Comparison of ENCODE assay signal across 8 mouse cellular contexts in the genomic region with DNA sequence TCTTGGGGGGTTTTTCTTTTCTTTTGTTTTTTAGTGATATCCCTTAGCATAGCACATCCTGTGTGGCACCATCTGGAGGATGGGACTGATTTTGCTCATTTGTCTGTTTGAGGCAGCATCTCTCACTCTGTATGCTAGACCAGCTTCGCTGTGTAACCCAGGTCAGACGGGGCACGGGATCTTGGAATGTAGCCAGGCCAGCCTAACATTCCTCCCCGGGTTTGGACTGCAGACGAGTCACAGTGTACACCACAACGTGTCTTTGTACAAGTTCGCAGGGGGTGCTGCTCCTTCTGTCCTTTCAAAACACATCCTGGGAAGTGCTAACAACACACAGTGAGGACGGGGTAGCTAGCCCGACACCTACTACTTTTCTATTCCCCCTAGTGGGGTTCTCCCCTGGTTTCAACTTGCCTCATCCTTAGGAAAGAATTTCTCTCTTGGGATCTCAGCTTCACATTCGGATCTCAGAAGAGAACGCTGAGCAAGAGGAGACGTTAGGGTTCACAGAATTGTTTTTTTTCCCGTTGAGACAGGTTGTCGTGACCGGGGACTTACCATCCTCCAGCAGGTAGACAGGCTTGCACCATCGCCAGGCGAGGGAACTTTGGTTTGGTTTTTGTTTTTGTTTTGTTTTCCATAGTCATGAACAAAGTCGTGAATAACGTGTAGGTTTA. TPM values are rescaled to one million over a fixed set of nuclear protein-coding genes. Genes with fewer than 3 reads are reported as not detected.
DNase-seq lines count a peak whose midpoint lies in the region; ATAC-seq and TF ChIP-seq lines count a peak whose summit lies in the region.

No protein-coding gene starts in this region.

- DNase-seq in layer of hippocampus, postnatal 10 days (ENCODE audit: low spot score in 2 of 2): peak; percentile 35 to 37
- no peak for DNase-seq in layer of hippocampus, postnatal 36 days
- peak; percentile 67 for DNase-seq in MN1 (ENCODE audit: low spot score)
- no peak for DNase-seq in layer of hippocampus, adult 9-11 months

- H3K79me2 ChIP-seq in myocyte (ENCODE audit: control insufficient read depth, insufficient read depth): peaks cover 46% of the 10 kb centered on the region

- peak overlapping the region; percentile 94 for H3K4me2 ChIP-seq in embryonic facial prominence, embryonic 13.5 days
- H3K4me2 ChIP-seq in hindbrain, embryonic 12.5 days (replicated peaks): peak overlapping the region; percentile 75
- peak overlapping the region; percentile 68 for H3K4me2 ChIP-seq in limb, embryonic 15.5 days
- H3K4me2 ChIP-seq in myocyte (ENCODE audit: low read depth): peak overlapping the region; percentile 80

- H3K4me1 ChIP-seq in embryonic facial prominence, embryonic 13.5 days: peaks cover 31% of the 10 kb centered on the region
- H3K4me1 ChIP-seq in hindbrain, embryonic 12.5 days: peaks cover 20% of the 10 kb centered on the region
- peaks cover 31% of the 10 kb centered on the region for H3K4me1 ChIP-seq in limb, embryonic 15.5 days

- H3K9ac ChIP-seq in embryonic facial prominence, embryonic 13.5 days: peak overlapping the region; percentile 98
- peak overlapping the region; percentile 80 for H3K9ac ChIP-seq in hindbrain, embryonic 12.5 days
- peak overlapping the region; percentile 81 for H3K9ac ChIP-seq in limb, embryonic 15.5 days

- peak overlapping the region; percentile 94 for H3K27ac ChIP-seq in embryonic facial prominence, embryonic 13.5 days
- peak overlapping the region; percentile 92 for H3K27ac ChIP-seq in hindbrain, embryonic 12.5 days
- peak overlapping the region; percentile 95 for H3K27ac ChIP-seq in limb, embryonic 15.5 days

- ATAC-seq in embryonic facial prominence, embryonic 13.5 days (ENCODE audit: insufficient number of reproducible peaks, insufficient read depth, low FRiP score, low TSS enrichment, low read depth): no peak
- peak; percentile 29 for ATAC-seq in hindbrain, embryonic 12.5 days (ENCODE audit: low FRiP score)
- ATAC-seq in limb, embryonic 15.5 days (ENCODE audit: insufficient number of reproducible peaks, low FRiP score, low TSS enrichment, low read depth): no peak

- no peaks in the 10 kb centered on the region for H3K27me3 ChIP-seq in embryonic facial prominence, embryonic 13.5 days
- no peaks in the 10 kb centered on the region for H3K27me3 ChIP-seq in hindbrain, embryonic 12.5 days
- no peaks in the 10 kb centered on the region for H3K27me3 ChIP-seq in limb, embryonic 15.5 days
- no peaks in the 10 kb centered on the region for H3K27me3 ChIP-seq in myocyte (ENCODE audit: control insufficient read depth, insufficient read depth, insufficient read length)

- TF ChIP-seq POLR2A in myocyte (IDR thresholded peaks at IDR 0.05; ENCODE audit: insufficient read length, low read depth): no peak

- H3K4me3 ChIP-seq in embryonic facial prominence, embryonic 13.5 days: peak overlapping the region; percentile 97
- H3K4me3 ChIP-seq in hindbrain, embryonic 12.5 days: peak overlapping the region; percentile 96
- H3K4me3 ChIP-seq in limb, embryonic 15.5 days: peak overlapping the region; percentile 99
- peak overlapping the region; percentile 84 for H3K4me3 ChIP-seq in myocyte

- peak overlapping the region; percentile 78 for H3ac ChIP-seq in myocyte (ENCODE audit: control insufficient read depth, insufficient read length)

- peaks cover 29% of the 10 kb centered on the region for H3K36me3 ChIP-seq in embryonic facial prominence, embryonic 13.5 days
- peaks cover 25% of the 10 kb centered on the region for H3K36me3 ChIP-seq in hindbrain, embryonic 12.5 days
- peaks cover 18% of the 10 kb centered on the region for H3K36me3 ChIP-seq in limb, embryonic 15.5 days
- peaks cover 12% of the 10 kb centered on the region for H3K36me3 ChIP-seq in myocyte (ENCODE audit: control insufficient read depth, insufficient read depth)

- H3K9me3 ChIP-seq in embryonic facial prominence, embryonic 13.5 days: no peaks in the 10 kb centered on the region
- no peaks in the 10 kb centered on the region for H3K9me3 ChIP-seq in hindbrain, embryonic 12.5 days (replicated peaks)
- H3K9me3 ChIP-seq in limb, embryonic 15.5 days: no peaks in the 10 kb centered on the region

- under 1% methylated on average over 19 of the region's 19 CpGs for WGBS in embryonic facial prominence, embryonic 13.5 days
- under 1% methylated on average over 19 of the region's 19 CpGs for WGBS in hindbrain, embryonic 12.5 days
- under 1% methylated on average over 19 of the region's 19 CpGs for WGBS in limb, embryonic 15.5 days

TF ChIP-seq in myocyte, 11 proteins besides CTCF, POLR2A, EP300 and RAD21:
- TF ChIP-seq POLR2AphosphoS2 (IDR thresholded peaks at IDR 0.05; ENCODE audit: insufficient read length, low read depth) (no peak), TCF3 (IDR thresholded peaks at IDR 0.05; ENCODE audit: insufficient read length, low read depth) (no peak), MYOG (IDR thresholded peaks at IDR 0.05; ENCODE audit: control insufficient read depth in 1 of 3, insufficient read depth in 1 of 3, insufficient read length in 2 of 3, low read depth in 2 of 3) (no peak), MYOD1 (IDR thresholded peaks at IDR 0.05; ENCODE audit: control insufficient read depth in 1 of 3, insufficient read length in 2 of 3, low read depth in 2 of 3) (no peak), SRF (IDR thresholded peaks at IDR 0.05; ENCODE audit: control insufficient read depth, insufficient read length, low read depth) (no peak), USF1 (IDR thresholded peaks at IDR 0.05; ENCODE audit: low read depth) (no peak), E2F4 (IDR thresholded peaks at IDR 0.05; ENCODE audit: insufficient read depth) (no peak), REST (IDR thresholded peaks at IDR 0.05; ENCODE audit: insufficient read depth, insufficient read length) (no peak), MAX (IDR thresholded peaks at IDR 0.05; ENCODE audit: low read depth) (no peak), CEBPB (IDR thresholded peaks at IDR 0.05; ENCODE audit: insufficient read depth, poor library complexity, severe bottlenecking) (no peak), TCF12 (IDR thresholded peaks at IDR 0.05; ENCODE audit: insufficient read depth, poor library complexity, severe bottlenecking) (no peak)

RNA-seq across cellular contexts. Expression of a gene that starts 0.7 kb away (rescaled TPM):
- total RNA-seq in layer of hippocampus, postnatal 10 days (2021): 100 to 1,000 TPM; 117 to 127 TPM
- 100 to 1,000 TPM; 103 to 108 TPM for total RNA-seq in layer of hippocampus, postnatal 36 days (2021)
- polyA plus RNA-seq in embryonic facial prominence, embryonic 13.5 days (2015; fragmentation: Nextera tagmentation; extraction: Ambion mirVana): 158 and 164 TPM in 2 replicates
- 170 and 175 TPM in 2 replicates for polyA plus RNA-seq in hindbrain, embryonic 12.5 days (2016; fragmentation: Nextera tagmentation; extraction: Ambion mirVana)
- polyA plus RNA-seq in limb, embryonic 15.5 days (2015; fragmentation: Nextera tagmentation; extraction: Ambion mirVana): 134 and 157 TPM in 2 replicates
- polyA plus RNA-seq in myocyte (2012; fragmentation: generic; extraction: Trizol): 191 TPM

RNA-seq across cellular contexts. Expression of a gene that starts 4.4 kb away (rescaled TPM):
- total RNA-seq in layer of hippocampus, postnatal 10 days (2021): 1 to 10 TPM; 3.6 to 3.8 TPM
- total RNA-seq in layer of hippocampus, postnatal 36 days (2021): 1 to 10 TPM; 3.4 TPM
- 13.5 and 14.6 TPM in 2 replicates for polyA plus RNA-seq in embryonic facial prominence, embryonic 13.5 days (2015; fragmentation: Nextera tagmentation; extraction: Ambion mirVana)
- 10.0 and 10.7 TPM in 2 replicates for polyA plus RNA-seq in hindbrain, embryonic 12.5 days (2016; fragmentation: Nextera tagmentation; extraction: Ambion mirVana)
- 6.6 and 9.2 TPM in 2 replicates for polyA plus RNA-seq in limb, embryonic 15.5 days (2015; fragmentation: Nextera tagmentation; extraction: Ambion mirVana)
- polyA plus RNA-seq in myocyte (2012; fragmentation: generic; extraction: Trizol): 0.26 TPM

RNA-seq across cellular contexts. Expression of a gene that starts 22.4 kb away (rescaled TPM):
- 1 to 10 TPM; 5.0 to 5.6 TPM for total RNA-seq in layer of hippocampus, postnatal 10 days (2021)
- 1 to 10 TPM; 1.2 to 1.3 TPM for total RNA-seq in layer of hippocampus, postnatal 36 days (2021)
- polyA plus RNA-seq in embryonic facial prominence, embryonic 13.5 days (2015; fragmentation: Nextera tagmentation; extraction: Ambion mirVana): 69.6 and 72.6 TPM in 2 replicates
- polyA plus RNA-seq in hindbrain, embryonic 12.5 days (2016; fragmentation: Nextera tagmentation; extraction: Ambion mirVana): 60.1 and 64.4 TPM in 2 replicates
- polyA plus RNA-seq in limb, embryonic 15.5 days (2015; fragmentation: Nextera tagmentation; extraction: Ambion mirVana): 49.2 and 52.7 TPM in 2 replicates
- 11.2 TPM for polyA plus RNA-seq in myocyte (2012; fragmentation: generic; extraction: Trizol)

RNA-seq across cellular contexts. Expression of a gene that starts 24.8 kb away (rescaled TPM):
- under 1 TPM; 0.23 to 0.25 TPM for total RNA-seq in layer of hippocampus, postnatal 10 days (2021)
- under 1 TPM; 0.25 to 0.50 TPM for total RNA-seq in layer of hippocampus, postnatal 36 days (2021)
- 0.38 and 0.62 TPM in 2 replicates for polyA plus RNA-seq in embryonic facial prominence, embryonic 13.5 days (2015; fragmentation: Nextera tagmentation; extraction: Ambion mirVana)
- polyA plus RNA-seq in hindbrain, embryonic 12.5 days (2016; fragmentation: Nextera tagmentation; extraction: Ambion mirVana): 0.23 and 0.34 TPM in 2 replicates
- 0.46 and 0.63 TPM in 2 replicates for polyA plus RNA-seq in limb, embryonic 15.5 days (2015; fragmentation: Nextera tagmentation; extraction: Ambion mirVana)
- 0.18 TPM for polyA plus RNA-seq in myocyte (2012; fragmentation: generic; extraction: Trizol)

Comparison
In these comparisons a context has a peak if more than half of its experiments do, and no peak if none do; other contexts are left out.
1. DNase-seq: peak in layer of hippocampus, postnatal 10 days (2 of 2) and MN1 (single experiment); none in layer of hippocampus, postnatal 36 days (0 of 2) and layer of hippocampus, adult 9-11 months (single experiment).
2. Peak in every context shown above with its lines, with median percentiles within 50 percentile points of each other: H3K27ac ChIP-seq, H3K4me2 ChIP-seq, H3K4me3 ChIP-seq and H3K9ac ChIP-seq.